Mouse (Mus musculus): ENCODE data around the gene Gm17359.
"Not testable (repeated sequence)": the region's sequence is repeated elsewhere in the genome, so short reads cannot be mapped to it uniquely, and the experiment has no call there.

The Gm17359 gene

GRCm38 (mm10) chr3:79415929-79416328 is 79.5 kb downstream of the Gm17359 start:
- no peak for DNase-seq (ENCODE audit: low spot score)

- DNase-seq (ENCODE audit: low spot score) = no peak
These were observed 80.7 kb downstream of the Gm17359 start for GRCm38 (mm10) chr3:79416944-79417680.

- no peak for DNase-seq (ENCODE audit: low spot score)
These were observed 82.5 kb downstream of the Gm17359 start for GRCm38 (mm10) chr3:79418921-79419320.

GRCm38 (mm10) chr3:79425441-79425840 is 89.0 kb downstream of the Gm17359 start:
- no peak for DNase-seq (ENCODE audit: low spot score)

GRCm38 (mm10) chr3:79433593-79433992 is 97.1 kb downstream of the Gm17359 start:
- DNase-seq (ENCODE audit: low spot score) = no peak

GRCm38 (mm10) chr3:79434436-79434835 is 98.0 kb downstream of the Gm17359 start:
- DNase-seq (ENCODE audit: low spot score) = no peak

GRCm38 (mm10) chr3:79434985-79435384 is 98.5 kb downstream of the Gm17359 start:
- no peak for DNase-seq (ENCODE audit: low spot score)

GRCm38 (mm10) chr3:79436186-79436585 is 99.7 kb downstream of the Gm17359 start:
- no peak for DNase-seq (ENCODE audit: low spot score)

- no peak for DNase-seq (ENCODE audit: low spot score)
These were observed 101.8 kb downstream of the Gm17359 start for GRCm38 (mm10) chr3:79438276-79438675.

GRCm38 (mm10) chr3:79440976-79441491 is 104.6 kb downstream of the Gm17359 start:
- peak; percentile 4 for DNase-seq (ENCODE audit: low spot score)

- DNase-seq (ENCODE audit: low spot score) = no peak
These were observed 107.4 kb downstream of the Gm17359 start for GRCm38 (mm10) chr3:79443850-79444249.

- no peak for DNase-seq (ENCODE audit: low spot score)
These were observed 108.6 kb downstream of the Gm17359 start for GRCm38 (mm10) chr3:79445041-79445440.

GRCm38 (mm10) chr3:79446124-79446523 is 109.7 kb downstream of the Gm17359 start:
- DNase-seq (ENCODE audit: low spot score) = no peak

GRCm38 (mm10) chr3:79446648-79447047 is 110.2 kb downstream of the Gm17359 start:
- DNase-seq (ENCODE audit: low spot score) = not testable (repeated sequence)

- DNase-seq (ENCODE audit: low spot score) = no peak
These were observed 112.0 kb downstream of the Gm17359 start for GRCm38 (mm10) chr3:79448421-79448820.

GRCm38 (mm10) chr3:79449361-79449760 is 112.9 kb downstream of the Gm17359 start:
- no peak for DNase-seq (ENCODE audit: low spot score)

- DNase-seq (ENCODE audit: low spot score) = no peak
These were observed 116.3 kb downstream of the Gm17359 start for GRCm38 (mm10) chr3:79452696-79453263.

GRCm38 (mm10) chr3:79455761-79456160 is 119.3 kb downstream of the Gm17359 start:
- no peak for DNase-seq (ENCODE audit: low spot score)

- DNase-seq (ENCODE audit: low spot score) = no peak
These were observed 122.3 kb downstream of the Gm17359 start for GRCm38 (mm10) chr3:79458651-79459275.

GRCm38 (mm10) chr3:79469440-79469839 is 133.0 kb downstream of the Gm17359 start:
- DNase-seq (ENCODE audit: low spot score) = no peak

GRCm38 (mm10) chr3:79472362-79472761 is 135.9 kb downstream of the Gm17359 start:
- DNase-seq (ENCODE audit: low spot score) = no peak

- no peak for DNase-seq (ENCODE audit: low spot score)
These were observed 138.4 kb downstream of the Gm17359 start for GRCm38 (mm10) chr3:79474911-79475310.

- no peak for DNase-seq (ENCODE audit: low spot score)
These were observed 139.5 kb downstream of the Gm17359 start for GRCm38 (mm10) chr3:79475980-79476379.

All from ovary, postnatal 14 days (tissue).